Mouse (Mus musculus) CH12.LX (cell line): ENCODE results near the gene Hhipl2. TPM values are rescaled to one million over a fixed set of nuclear protein-coding genes. Genes with fewer than 3 reads are reported as not detected.

Experiments
- DNase-seq: peaks from one replicate; pipeline ENCODE4 v3.0.0-alpha.2; 2013; ENCODE audit errors: extremely low read depth
- H3K27ac ChIP-seq: 2 replicates; pipeline ENCODE4 v1.5.1; 2012; ENCODE audit warnings: low read depth, mild to moderate bottlenecking, control low read depth, moderate library complexity; ENCODE audit not compliant: insufficient read depth
- H3K27me3 ChIP-seq: replicated peaks from 2 replicates; pipeline ENCODE3; 2012; ENCODE audit warnings: inconsistent platforms
- H3K36me3 ChIP-seq, 2 experiments: replicated peaks in 1 of 2; 2 replicates each; pipeline versions ENCODE3 to v1.6.1; 2012; ENCODE audit warnings: inconsistent platforms in 1 of 2, low read length in 1 of 2, mild to moderate bottlenecking in 1 of 2, mixed read lengths in 1 of 2, moderate library complexity in 1 of 2; ENCODE audit not compliant: control insufficient read depth in 1 of 2, insufficient read depth in 1 of 2
- H3K4me1 ChIP-seq, 2 experiments: 2 replicates each; pipeline ENCODE4 v1.6.1; 2012; ENCODE audit warnings: inconsistent platforms in 1 of 2, moderate library complexity in 1 of 2; ENCODE audit not compliant: insufficient read depth in 2 of 2, control insufficient read depth in 1 of 2
- H3K4me2 ChIP-seq: 2 replicates; pipeline ENCODE4 v1.6.1; 2012; ENCODE audit warnings: low read depth, mild to moderate bottlenecking, control low read depth; ENCODE audit not compliant: poor library complexity, insufficient read depth, severe bottlenecking
- H3K4me3 ChIP-seq, 3 experiments: fragments of 150-350 bp in 1 of 3; sonication (generic) in 1 of 3; replicated peaks in 1 of 3; 2 replicates each; pipeline versions ENCODE3 to v1.5.1; 2011 to 2012; ENCODE audit warnings: low read depth in 2 of 3, low read length in 2 of 3, mild to moderate bottlenecking in 2 of 3, moderate library complexity in 2 of 3, control low read depth in 1 of 3, improper control_type of control experiment in 1 of 3, inconsistent platforms in 1 of 3, mixed read lengths in 1 of 3; ENCODE audit not compliant: poor library complexity in 1 of 3
- H3K79me2 ChIP-seq: replicated peaks from 2 replicates; pipeline ENCODE4 v1.6.1; 2012; ENCODE audit warnings: mild to moderate bottlenecking, moderate library complexity; ENCODE audit not compliant: control insufficient read depth, poor library complexity, insufficient read depth, severe bottlenecking; ENCODE audit errors: extremely low read depth
- H3K9ac ChIP-seq: 2 replicates; pipeline ENCODE4 v1.6.1; 2012; ENCODE audit warnings: low read depth, mild to moderate bottlenecking, control low read depth, moderate library complexity; ENCODE audit not compliant: insufficient read depth
- H3K9me3 ChIP-seq: replicated peaks from 2 replicates; pipeline ENCODE3; 2012; ENCODE audit warnings: low read length, inconsistent platforms, mixed read lengths
- BHLHE40 ChIP-seq: IDR thresholded peaks from 2 replicates; pipeline ENCODE4 v1.6.1; 2011; ENCODE audit warnings: mild to moderate bottlenecking, low read depth, low read length, improper control_type of control experiment
- CTCF ChIP-seq, 2 experiments: IDR thresholded peaks in 1 of 2; conservative IDR thresholded peaks in 1 of 2; 2 replicates each; pipeline ENCODE4 v1.5.1; 2011 to 2012; ENCODE audit warnings: low read depth in 2 of 2, low read length in 2 of 2, improper control_type of control experiment in 1 of 2, inconsistent platforms in 1 of 2, mild to moderate bottlenecking in 1 of 2, moderate library complexity in 1 of 2
- E2F4 ChIP-seq: IDR thresholded peaks from 2 replicates; pipeline ENCODE4 v1.6.1; 2011; ENCODE audit warnings: low read depth, low read length, improper control_type of control experiment; ENCODE audit not compliant: insufficient replicate concordance
- ELF1 ChIP-seq: IDR thresholded peaks from 2 replicates; pipeline ENCODE4 v1.6.1; 2014; ENCODE audit warnings: low read depth, mild to moderate bottlenecking, inconsistent platforms, low read length, improper control_type of control experiment
- GABPA ChIP-seq: IDR thresholded peaks from 2 replicates; pipeline ENCODE4 v1.6.1; 2012; ENCODE audit warnings: low read depth, low read length, improper control_type of control experiment, inconsistent platforms; ENCODE audit not compliant: insufficient replicate concordance
- IRF4 ChIP-seq: IDR thresholded peaks from 2 replicates; pipeline ENCODE4 v1.6.1; 2014; ENCODE audit warnings: low read depth, mild to moderate bottlenecking, inconsistent platforms, low read length, improper control_type of control experiment
- JUND ChIP-seq: conservative IDR thresholded peaks from 2 replicates; pipeline ENCODE4 v1.6.1; 2011; ENCODE audit warnings: low read depth, low read length, improper control_type of control experiment
- KAT2A ChIP-seq: IDR thresholded peaks from 2 replicates; pipeline ENCODE4 v1.6.1; 2012; ENCODE audit warnings: low read length, improper control_type of control experiment, inconsistent platforms; ENCODE audit not compliant: insufficient replicate concordance
- MAZ ChIP-seq: IDR thresholded peaks from 2 replicates; pipeline ENCODE4 v1.6.1; 2012; ENCODE audit warnings: low read depth, mild to moderate bottlenecking, inconsistent platforms, low read length, improper control_type of control experiment, moderate library complexity
- MEF2A ChIP-seq: IDR thresholded peaks from 2 replicates; pipeline ENCODE4 v1.6.1; 2014; ENCODE audit warnings: low read depth, mild to moderate bottlenecking, inconsistent platforms, low read length, improper control_type of control experiment, borderline replicate concordance
- MYC ChIP-seq: IDR thresholded peaks from 2 replicates; pipeline ENCODE4 v1.6.1; 2011; ENCODE audit warnings: low read depth, mild to moderate bottlenecking, improper control_type of control experiment, low read length
- NELFE ChIP-seq: IDR thresholded peaks from 2 replicates; pipeline ENCODE4 v1.6.1; 2011; ENCODE audit warnings: low read depth, low read length, improper control_type of control experiment
- NRF1 ChIP-seq: IDR thresholded peaks from 2 replicates; pipeline ENCODE4 v1.6.1; 2014; ENCODE audit warnings: low read depth, mild to moderate bottlenecking, inconsistent platforms, low read length, improper control_type of control experiment, moderate library complexity
- PAX5 ChIP-seq: IDR thresholded peaks from 2 replicates; pipeline ENCODE4 v1.6.1; 2012; ENCODE audit warnings: low read length, inconsistent platforms, mixed read lengths
- POLR2AphosphoS2 ChIP-seq: IDR thresholded peaks from 2 replicates; pipeline ENCODE4 v1.6.1; 2011; ENCODE audit warnings: low read depth, low read length, improper control_type of control experiment
- RAD21 ChIP-seq: IDR thresholded peaks from 2 replicates; pipeline ENCODE4 v1.6.1; 2011; ENCODE audit warnings: low read depth, mild to moderate bottlenecking, low read length, improper control_type of control experiment, moderate library complexity
- SIN3A ChIP-seq: IDR thresholded peaks from 2 replicates; pipeline ENCODE4 v1.6.1; 2012; ENCODE audit warnings: low read length, improper control_type of control experiment, inconsistent platforms
- SMC3 ChIP-seq: IDR thresholded peaks from 2 replicates; pipeline ENCODE4 v1.6.1; 2011; ENCODE audit warnings: low read depth, low read length, improper control_type of control experiment
- TCF12 ChIP-seq: IDR thresholded peaks from 2 replicates; pipeline ENCODE4 v1.6.1; 2014; ENCODE audit warnings: low read depth, mild to moderate bottlenecking, inconsistent platforms, low read length, improper control_type of control experiment
- UBTF ChIP-seq: IDR thresholded peaks from 2 replicates; pipeline ENCODE4 v1.6.1; 2012; ENCODE audit warnings: low read depth, mild to moderate bottlenecking, inconsistent platforms, low read length, improper control_type of control experiment, moderate library complexity
- ZMIZ1 ChIP-seq: IDR thresholded peaks from 2 replicates; pipeline ENCODE4 v1.6.1; 2012; ENCODE audit warnings: low read depth, mild to moderate bottlenecking, inconsistent platforms, low read length, improper control_type of control experiment
- dilution Hi-C: fragments of 300-500 bp; cut with MboI; formaldehyde crosslinking; loops from 2 replicates; pipeline ENCODE4 v1.14.3; 2020; ENCODE audit warnings: low sequenced_read_pairs; ENCODE audit not compliant: extremely low pct_unique_long_range_greater_than_20kb, extremely low pct_ligation_motif_present
- in situ Hi-C: fragments of 300-500 bp; cut with MboI; formaldehyde crosslinking; loops from 3 replicates; pipeline ENCODE4 v1.14.3; 2019; ENCODE audit warnings: low sequenced_read_pairs, low pct_ligation_motif_present, low pct_unique_long_range_greater_than_20kb, mixed read lengths
- polyA plus RNA-seq: library from polyadenylated mRNA; unstranded; fragments of >175 nt; gene quantifications from 2 replicates; pipeline ENCODE4 v1.2.1, GENCODE M21; 2012; ENCODE audit warnings: low read depth; ENCODE audit not compliant: insufficient read length
- total RNA-seq, 2 experiments: library from RNA; depleted of rRNA; stranded (reverse); fragments of 300-350 nt in 1 of 2; fragments of >200 nt in 1 of 2; gene quantifications; 2 replicates each; pipeline ENCODE4 v1.2.3; 2012 to 2014

The Hhipl2 gene
- 0.55 TPM in 1 of 2 replicates, not detected in the other for total RNA-seq (2012; rRNA removed)
- total RNA-seq (2014; rRNA removed) = 0.16 TPM in 1 of 2 replicates, not detected in the other
- polyA plus RNA-seq = 0.23 and 0.74 TPM in 2 replicates

GRCm38 (mm10) chr1:183417873-183418272 is at the start of gene Hhipl2:
Gene Hhipl2 (plus strand): TSS chr1:183418215.
- Histone ChIP-seq H3K4me1 (no peaks in the 10 kb centered on the region), H3K9ac (no peak within 1 kb of the TSS), H3K4me2 (no peak within 1 kb of the TSS), H3K4me3 (no peak within 1 kb of the TSS), H3K9me3 (peaks cover under 1% of the 10 kb centered on the region), H3K27me3 (no peaks in the 10 kb centered on the region), H3K79me2 (no peaks in the 10 kb centered on the region), H3K27ac (no peak within 1 kb of the TSS), H3K36me3 (peaks cover 0 to 15% of the 10 kb centered on the region in 2 experiments)
- dilution Hi-C loops (no loop called here), in situ Hi-C loops (no loop called here)
- TF ChIP-seq SIN3A (no peak), E2F4 (no peak), MAZ (no peak), UBTF (no peak), MEF2A (no peak), JUND (no peak), GABPA (no peak)
- DNase-seq = no peak

- H3K4me1 ChIP-seq = peaks cover 8 to 21% of the 10 kb centered on the region in 2 experiments
- H3K36me3 ChIP-seq = peaks cover 13 to 31% of the 10 kb centered on the region in 2 experiments
- H3K79me2 ChIP-seq = peaks cover 7% of the 10 kb centered on the region; the same call in 1 of the 2 replicates
- TF ChIP-seq KAT2A = no peak
- TF ChIP-seq NRF1 = peak; percentile 43
- H3K27ac ChIP-seq = no peak overlapping the region
- in situ Hi-C loops = no loop called here
- H3K4me3 ChIP-seq = peak overlapping the region; percentile 76 to 96 (median 86)
- H3K27me3 ChIP-seq = no peaks in the 10 kb centered on the region
- no peaks in the 10 kb centered on the region for H3K9me3 ChIP-seq
- peak overlapping the region; percentile 61 for H3K9ac ChIP-seq
- dilution Hi-C loops = no loop called here
- H3K4me2 ChIP-seq = peak overlapping the region; percentile 85
- DNase-seq = no peak
Measured at GRCm38 (mm10) chr1:183368601-183369400, 49.2 kb upstream of the Hhipl2 start.

GRCm38 (mm10) chr1:183369427-183370014 is 48.5 kb upstream of the Hhipl2 start, which contains the start of gene Mia3:
Gene Mia3 (minus strand): TSS chr1:183369553.
- no peak within 1 kb of the TSS for H3K27ac ChIP-seq
- H3K4me2 ChIP-seq = peak within 1 kb of the TSS; percentile 85
- peak; percentile 96 for DNase-seq
- peak within 1 kb of the TSS; percentile 61 for H3K9ac ChIP-seq
- H3K4me3 ChIP-seq = peak within 1 kb of the TSS; percentile 76 to 96 (median 86)
- peaks cover 7% of the 10 kb centered on the region; the same call in 1 of the 2 replicates for H3K79me2 ChIP-seq
- no peaks in the 10 kb centered on the region for H3K27me3 ChIP-seq
- no peaks in the 10 kb centered on the region for H3K9me3 ChIP-seq
- dilution Hi-C loops (no loop called here), in situ Hi-C loops (no loop called here)
- H3K4me1 ChIP-seq = peaks cover 8 to 21% of the 10 kb centered on the region in 2 experiments
- H3K36me3 ChIP-seq = peaks cover 6 to 24% of the 10 kb centered on the region in 2 experiments
- no peak for TF ChIP-seq JUND
- 0 out of 2 replicates have a peak, but pooled peaks have one; percentile 9 for TF ChIP-seq MEF2A
- no peak for TF ChIP-seq UBTF
- no peak for TF ChIP-seq PAX5
- TF ChIP-seq E2F4 = no peak
- no peak for TF ChIP-seq BHLHE40
- TF ChIP-seq SMC3 = no peak
- TF ChIP-seq ZMIZ1 = peak; percentile 80
- no peak for TF ChIP-seq RAD21
- TF ChIP-seq TCF12 = peak; percentile 76
- TF ChIP-seq CTCF (conservative IDR thresholded peaks at IDR 0.05 in 1 of 2, IDR thresholded peaks at IDR 0.05 in 1 of 2; ENCODE audit: low read depth in 2 of 2, low read length in 2 of 2) = peak in 1 of 2 experiments; percentile 17; a peak in 1 of 4 replicates
- TF ChIP-seq NRF1 = peak; percentile 77
- no peak for TF ChIP-seq IRF4
- no peak for TF ChIP-seq MAZ
- TF ChIP-seq ELF1 = peak; percentile 48
- TF ChIP-seq MYC = peak; percentile 79
- TF ChIP-seq NELFE = peak; percentile 77
- TF ChIP-seq POLR2AphosphoS2 = 0 out of 2 replicates have a peak, but pooled peaks have one; percentile 42
